Mouse (Mus musculus): ENCODE measurements at regions not wholly inside any gene's neighbourhood (a gene's known extent, or its start where the extent isn't known, plus 50 kb on each side); places are given as distances from the start of the nearest gene placed in this dataset.

GRCm38 (mm10) chr1:88809756-88810155 is 107.7 kb upstream of the Arl4c start:
- peak; percentile 54 for DNase-seq (ENCODE audit: low read depth, low spot score)

- DNase-seq (ENCODE audit: low read depth, low spot score) = peak; percentile 44
These were observed 111.2 kb upstream of the Arl4c start for GRCm38 (mm10) chr1:88813200-88813599.

- no peak for DNase-seq (ENCODE audit: low read depth, low spot score)
These were observed 114.4 kb upstream of the Arl4c start for GRCm38 (mm10) chr1:88816376-88816945.

- DNase-seq (ENCODE audit: low read depth, low spot score) = no peak
These were observed 123.2 kb upstream of the Arl4c start for GRCm38 (mm10) chr1:88825215-88825614.

- DNase-seq (ENCODE audit: low read depth, low spot score) = peak; percentile 64
These were observed 136.7 kb upstream of the Arl4c start for GRCm38 (mm10) chr1:88838661-88839274.

- peak; percentile 25 for DNase-seq (ENCODE audit: low read depth, low spot score)
These were observed 137.5 kb upstream of the Arl4c start for GRCm38 (mm10) chr1:88839407-88839976.

GRCm38 (mm10) chr1:88839977-88840628 is 138.1 kb upstream of the Arl4c start:
- DNase-seq (ENCODE audit: low read depth, low spot score) = peak; percentile 70

GRCm38 (mm10) chr1:88840991-88841592 is 139.1 kb upstream of the Arl4c start:
- DNase-seq (ENCODE audit: low read depth, low spot score) = no peak

GRCm38 (mm10) chr1:88847333-88848091 is 145.5 kb upstream of the Arl4c start:
- peak; percentile 82 for DNase-seq (ENCODE audit: low read depth, low spot score)

- DNase-seq (ENCODE audit: low read depth, low spot score) = no peak
These were observed 146.2 kb upstream of the Arl4c start for GRCm38 (mm10) chr1:88848246-88848645.

GRCm38 (mm10) chr1:88849421-88849820 is 147.4 kb upstream of the Arl4c start:
- no peak for DNase-seq (ENCODE audit: low read depth, low spot score)

- DNase-seq (ENCODE audit: low read depth, low spot score) = no peak
These were observed 149.9 kb upstream of the Arl4c start for GRCm38 (mm10) chr1:88851931-88852330.

- DNase-seq (ENCODE audit: low read depth, low spot score) = no peak
These were observed 159.0 kb upstream of the Arl4c start for GRCm38 (mm10) chr1:88860871-88861589.

GRCm38 (mm10) chr1:88861590-88861935 is 159.5 kb upstream of the Arl4c start:
- DNase-seq (ENCODE audit: low read depth, low spot score) = no peak

GRCm38 (mm10) chr1:88865436-88865835 is 163.4 kb upstream of the Arl4c start:
- no peak for DNase-seq (ENCODE audit: low read depth, low spot score)

GRCm38 (mm10) chr1:88866571-88866970 is 164.6 kb upstream of the Arl4c start:
- DNase-seq (ENCODE audit: low read depth, low spot score) = no peak

GRCm38 (mm10) chr1:88867138-88867537 is 165.1 kb upstream of the Arl4c start:
- peak; percentile 37 for DNase-seq (ENCODE audit: low read depth, low spot score)

- DNase-seq (ENCODE audit: low read depth, low spot score) = no peak
These were observed 167.9 kb upstream of the Arl4c start for GRCm38 (mm10) chr1:88869885-88870284.

- DNase-seq (ENCODE audit: low read depth, low spot score) = peak; percentile 68
These were observed 173.3 kb upstream of the Arl4c start for GRCm38 (mm10) chr1:88875356-88875755.

GRCm38 (mm10) chr1:88877441-88877840 is 175.4 kb upstream of the Arl4c start:
- DNase-seq (ENCODE audit: low read depth, low spot score) = no peak

GRCm38 (mm10) chr1:88878831-88879230 is 176.8 kb upstream of the Arl4c start:
- DNase-seq (ENCODE audit: low read depth, low spot score) = no peak

Measured in mesoderm, embryonic 11.5 days (tissue).